Mouse (Mus musculus) activated CD4-positive, CD25-positive, alpha-beta regulatory T cell, adult 4 months (primary cell): ENCODE results near the gene Wnt11. TPM values are rescaled to one million over a fixed set of nuclear protein-coding genes. Genes with fewer than 3 reads are reported as not detected.

Experiments
- ATAC-seq: one replicate; pipeline ENCODE4 v1.8.0; 2017
- polyA plus RNA-seq, 2 experiments: library from polyadenylated mRNA; unstranded; fragments of 100-300 nt; shearing (Covaris generic); gene quantifications; one replicate each; pipeline ENCODE4 v1.2.1; 2017

Wnt11 gene
- polyA plus RNA-seq: not detected

GRCm38 (mm10) chr7:98834711-98835321, at the start of gene Wnt11:
Gene Wnt11, plus strand, starts transcription at chr7:98835112.
- no peak for ATAC-seq

- ATAC-seq: no peak
These were observed 47.9 kb upstream of the Wnt11 start for GRCm38 (mm10) chr7:98786792-98787612.

- no peak for ATAC-seq
These were observed 46.2 kb upstream of the Wnt11 start for GRCm38 (mm10) chr7:98788721-98789120.

GRCm38 (mm10) chr7:98789121-98789520, 45.8 kb upstream of the Wnt11 start:
- no peak for ATAC-seq

- ATAC-seq: no peak
These were observed 43.0 kb upstream of the Wnt11 start for GRCm38 (mm10) chr7:98791864-98792263.

GRCm38 (mm10) chr7:98793811-98794210, 41.1 kb upstream of the Wnt11 start:
- no peak for ATAC-seq

- no peak for ATAC-seq
These were observed 40.5 kb upstream of the Wnt11 start for GRCm38 (mm10) chr7:98794444-98794843.

- ATAC-seq: no peak
These were observed 39.3 kb upstream of the Wnt11 start for GRCm38 (mm10) chr7:98795637-98796036.

- ATAC-seq: no peak
These were observed 37.4 kb upstream of the Wnt11 start for GRCm38 (mm10) chr7:98797347-98798133.

GRCm38 (mm10) chr7:98798134-98798417, 36.8 kb upstream of the Wnt11 start:
- no peak for ATAC-seq

GRCm38 (mm10) chr7:98800435-98800834, 34.5 kb upstream of the Wnt11 start:
- no peak for ATAC-seq

GRCm38 (mm10) chr7:98801086-98801485, 33.8 kb upstream of the Wnt11 start:
- no peak for ATAC-seq

GRCm38 (mm10) chr7:98803181-98803580, 31.7 kb upstream of the Wnt11 start:
- no peak for ATAC-seq

GRCm38 (mm10) chr7:98804841-98805772, 29.8 kb upstream of the Wnt11 start:
- ATAC-seq: no peak

- ATAC-seq: no peak
These were observed 28.0 kb upstream of the Wnt11 start for GRCm38 (mm10) chr7:98806961-98807360.

- ATAC-seq: no peak
These were observed 25.5 kb upstream of the Wnt11 start for GRCm38 (mm10) chr7:98809372-98809771.

GRCm38 (mm10) chr7:98810619-98811018, 24.3 kb upstream of the Wnt11 start:
- ATAC-seq: no peak

GRCm38 (mm10) chr7:98820501-98820900, 14.4 kb upstream of the Wnt11 start:
- ATAC-seq: no peak

GRCm38 (mm10) chr7:98822881-98823280, 12.0 kb upstream of the Wnt11 start:
- no peak for ATAC-seq

GRCm38 (mm10) chr7:98823896-98824822, 10.8 kb upstream of the Wnt11 start:
- no peak for ATAC-seq

GRCm38 (mm10) chr7:98828052-98828451, 6.9 kb upstream of the Wnt11 start:
- no peak for ATAC-seq
